Mouse (Mus musculus): ENCODE results near the gene Gm10961. TPM values are rescaled to one million over a fixed set of nuclear protein-coding genes. Genes with fewer than 3 reads are reported as not detected.
A peak's percentile ranks its signal among the peaks of the same experiment; 100 is the strongest.

Gm10961 gene
- polyA plus RNA-seq, 1 experiment from 2014 or later: not detected

GRCm38 (mm10) chr3:107594662-107595263 lies 36.4 kb upstream of the Gm10961 start, which contains the start of gene Alx3:
Gene Alx3 (plus strand): TSS chr3:107595031.
- Histone ChIP-seq H3K4me3 (ENCODE audit: low read depth, low read length) (peak within 1 kb of the TSS; percentile 62), H3K27ac (replicated peaks; ENCODE audit: low read depth, low read length) (peak within 1 kb of the TSS; percentile 78), H3K4me2 (ENCODE audit: low read depth, severe bottlenecking) (peak within 1 kb of the TSS; percentile 85), H3K36me3 (ENCODE audit: control insufficient read depth, insufficient read depth, low read length) (no peaks in the 10 kb centered on the region), H3K4me1 (ENCODE audit: control insufficient read depth, insufficient read depth, low read length) (peaks cover 35% of the 10 kb centered on the region), H3K27me3 (ENCODE audit: control insufficient read depth, insufficient read depth, low read length) (peaks cover 24% of the 10 kb centered on the region), H3K9ac (ENCODE audit: low read length) (peak within 1 kb of the TSS; percentile 78), H3K9me3 (ENCODE audit: control insufficient read depth, low read length) (no peaks in the 10 kb centered on the region)
- DNase-seq (ENCODE audit: low spot score): peak; percentile 56
- under 1% methylated on average over 42 of the region's 46 CpGs for WGBS
- no peak; the same call in 1 of the 2 replicates for ATAC-seq (ENCODE audit: insufficient number of reproducible peaks, low FRiP score, low TSS enrichment, low read depth)

DNA sequence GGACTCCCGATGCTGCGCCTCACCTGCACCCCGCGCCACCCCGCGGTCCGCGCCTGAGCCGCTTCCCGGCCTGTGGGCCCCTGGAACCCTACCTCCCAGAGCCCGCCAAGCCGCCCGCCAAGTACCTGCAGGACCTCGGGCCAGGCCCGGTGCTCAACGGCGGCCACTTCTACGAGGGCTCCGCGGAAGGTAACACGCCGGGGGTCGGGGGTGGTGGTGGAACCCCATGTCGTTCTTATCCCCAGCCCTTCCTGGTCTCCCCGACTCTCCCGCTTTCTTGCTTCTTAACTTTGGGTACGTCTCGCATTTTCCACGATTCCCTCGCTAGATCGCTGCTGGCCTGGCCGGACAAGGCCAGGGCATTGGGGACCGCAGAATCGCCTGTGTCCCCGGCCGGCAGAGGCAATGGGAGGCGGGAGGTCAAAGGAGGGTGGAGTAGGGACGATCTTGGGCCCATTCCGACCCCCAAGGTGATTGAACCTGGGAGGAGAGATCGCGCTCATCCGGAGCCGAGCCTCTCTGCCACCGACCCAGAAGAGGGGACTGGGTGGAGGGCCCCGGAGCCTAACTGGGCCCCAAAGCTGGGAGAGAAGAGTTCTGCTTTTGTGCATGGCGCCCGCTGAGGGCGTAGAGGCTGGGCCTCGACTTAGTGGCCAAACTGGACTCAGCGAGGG lies 35.7 kb upstream of the Gm10961 start:
- WGBS: 0% methylated on average over 50 of the region's 50 CpGs
- H3K4me2 ChIP-seq (ENCODE audit: low read depth, severe bottlenecking): peak overlapping the region; percentile 85
- peak overlapping the region; percentile 78 for H3K27ac ChIP-seq (replicated peaks; ENCODE audit: low read depth, low read length)
- DNase-seq (ENCODE audit: low spot score) (peak; percentile 77), ATAC-seq (ENCODE audit: insufficient number of reproducible peaks, low FRiP score, low TSS enrichment, low read depth) (no peak)
- H3K9ac ChIP-seq (ENCODE audit: low read length): peak overlapping the region; percentile 78
- H3K9me3 ChIP-seq (ENCODE audit: control insufficient read depth, low read length): no peaks in the 10 kb centered on the region
- no peaks in the 10 kb centered on the region for H3K36me3 ChIP-seq (ENCODE audit: control insufficient read depth, insufficient read depth, low read length)
- H3K27me3 ChIP-seq (ENCODE audit: control insufficient read depth, insufficient read depth, low read length): peaks cover 24% of the 10 kb centered on the region
- H3K4me1 ChIP-seq (ENCODE audit: control insufficient read depth, insufficient read depth, low read length): peaks cover 37% of the 10 kb centered on the region
- peak overlapping the region; percentile 62 for H3K4me3 ChIP-seq (ENCODE audit: low read depth, low read length)

DNA sequence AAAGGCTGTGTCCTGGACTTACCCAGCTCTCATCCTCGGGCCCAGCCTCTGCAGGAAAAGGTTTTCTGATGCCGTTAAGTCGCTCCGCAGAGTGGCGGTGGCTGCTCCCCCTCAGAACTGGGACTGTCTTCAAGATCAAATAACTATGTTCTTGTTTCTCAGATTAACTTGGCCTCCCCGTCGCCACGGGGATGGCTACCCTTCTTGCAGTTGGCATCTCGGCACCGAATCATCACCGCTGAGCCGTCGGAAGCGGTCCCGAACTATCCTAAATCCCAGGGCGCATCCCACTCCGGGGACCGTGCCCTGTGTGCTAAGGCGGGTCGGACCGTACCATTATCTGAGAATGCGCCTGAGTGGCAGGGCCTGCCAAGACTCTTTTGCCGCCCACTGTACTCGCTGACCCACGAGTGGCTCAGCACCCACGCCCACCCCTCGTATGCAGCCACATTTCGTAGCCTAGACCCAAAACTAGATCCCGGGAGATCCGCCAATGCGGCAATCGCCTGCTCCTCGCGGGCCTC lies 35.1 kb upstream of the Gm10961 start:
- peak overlapping the region; percentile 62 for H3K4me3 ChIP-seq (ENCODE audit: low read depth, low read length)
- H3K27me3 ChIP-seq (ENCODE audit: control insufficient read depth, insufficient read depth, low read length): peaks cover 25% of the 10 kb centered on the region
- H3K9ac ChIP-seq (ENCODE audit: low read length): peak overlapping the region; percentile 78
- no peaks in the 10 kb centered on the region for H3K36me3 ChIP-seq (ENCODE audit: control insufficient read depth, insufficient read depth, low read length)
- H3K27ac ChIP-seq (replicated peaks; ENCODE audit: low read depth, low read length): peak overlapping the region; percentile 78; the same call in 1 of the 2 replicates
- peaks cover 37% of the 10 kb centered on the region for H3K4me1 ChIP-seq (ENCODE audit: control insufficient read depth, insufficient read depth, low read length)
- peak overlapping the region; percentile 85 for H3K4me2 ChIP-seq (ENCODE audit: low read depth, severe bottlenecking)
- WGBS: under 1% methylated on average over 34 of the region's 34 CpGs
- H3K9me3 ChIP-seq (ENCODE audit: control insufficient read depth, low read length): no peaks in the 10 kb centered on the region
- ATAC-seq (ENCODE audit: insufficient number of reproducible peaks, low FRiP score, low TSS enrichment, low read depth) (no peak), DNase-seq (ENCODE audit: low spot score) (peak; percentile 79)

- Histone ChIP-seq H3K27me3 (ENCODE audit: control insufficient read depth, insufficient read depth, low read length) (peaks cover 27% of the 10 kb centered on the region), H3K4me3 (ENCODE audit: low read depth, low read length) (peak overlapping the region; percentile 62), H3K27ac (replicated peaks; ENCODE audit: low read depth, low read length) (no peak overlapping the region), H3K9me3 (ENCODE audit: control insufficient read depth, low read length) (no peaks in the 10 kb centered on the region), H3K9ac (ENCODE audit: low read length) (peak overlapping the region; percentile 78), H3K4me1 (ENCODE audit: control insufficient read depth, insufficient read depth, low read length) (peaks cover 37% of the 10 kb centered on the region), H3K36me3 (ENCODE audit: control insufficient read depth, insufficient read depth, low read length) (no peaks in the 10 kb centered on the region), H3K4me2 (ENCODE audit: low read depth, severe bottlenecking) (peak overlapping the region; percentile 85)
- 1% methylated on average over 26 of the region's 26 CpGs for WGBS
- DNase-seq (ENCODE audit: low spot score) (no peak), ATAC-seq (ENCODE audit: insufficient number of reproducible peaks, low FRiP score, low TSS enrichment, low read depth) (no peak)
These were observed 34.6 kb upstream of the Gm10961 start for GRCm38 (mm10) chr3:107596559-107596958.

DNA sequence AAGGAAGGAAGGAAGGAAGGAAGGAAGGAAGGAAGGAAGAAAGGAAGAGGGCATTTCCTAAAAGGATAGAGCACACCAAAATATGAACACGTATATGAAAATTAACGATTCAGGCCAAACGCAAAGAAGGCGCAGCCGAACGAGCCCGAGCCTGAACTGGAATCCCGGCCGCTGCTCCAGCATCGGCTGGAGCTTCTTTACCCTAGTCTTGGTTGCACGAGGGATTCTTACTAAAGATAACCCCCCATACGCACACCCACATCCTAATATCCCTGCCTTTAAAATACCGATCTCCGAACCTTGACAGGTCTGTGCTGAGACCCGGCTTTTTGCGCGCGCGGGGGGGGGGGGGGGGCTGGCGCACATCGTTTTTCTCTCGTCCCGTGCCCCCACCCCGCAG lies 34.0 kb upstream of the Gm10961 start:
- peaks cover 37% of the 10 kb centered on the region for H3K4me1 ChIP-seq (ENCODE audit: control insufficient read depth, insufficient read depth, low read length)
- WGBS: under 1% methylated on average over 22 of the region's 24 CpGs

DNA sequence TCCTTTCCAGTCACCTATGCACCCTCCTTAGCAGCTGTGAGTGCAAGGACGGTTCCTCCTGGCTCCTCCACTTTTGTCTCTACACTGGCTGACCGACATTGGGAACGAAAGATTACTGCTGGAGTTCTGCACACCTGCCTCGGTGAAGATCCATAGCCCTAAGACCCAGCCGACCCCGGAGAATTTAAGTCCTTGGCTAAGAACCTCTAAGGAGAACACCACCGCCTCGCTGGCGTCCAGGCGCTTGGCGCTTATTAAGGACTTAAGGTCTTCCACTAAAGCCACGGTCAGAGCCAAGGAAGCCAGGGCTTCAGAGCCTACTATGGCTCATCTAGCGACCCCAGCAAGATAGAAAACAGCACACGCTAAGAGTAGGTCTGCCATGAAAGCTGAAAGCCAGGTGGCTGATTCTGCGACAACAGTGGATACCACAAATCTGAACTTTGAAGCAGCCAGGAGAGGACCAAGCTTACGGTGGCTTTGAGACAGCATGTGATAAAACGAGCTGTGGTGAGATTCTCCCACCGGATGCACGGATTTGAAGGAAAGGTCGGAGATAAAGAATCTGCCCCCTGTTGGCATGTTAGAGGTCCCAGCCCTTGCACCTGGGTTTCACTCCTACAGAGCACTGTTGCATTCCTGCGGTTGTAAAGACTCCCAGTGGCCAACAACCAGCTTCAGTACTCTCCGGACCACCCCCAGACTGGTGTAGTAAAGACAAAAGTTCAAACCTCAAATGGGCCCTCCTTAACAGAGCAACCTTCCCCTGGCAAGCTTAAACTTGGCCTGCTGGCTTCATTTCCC lies 33.3 kb upstream of the Gm10961 start:
- Histone ChIP-seq H3K27ac (replicated peaks; ENCODE audit: low read depth, low read length) (no peak overlapping the region), H3K27me3 (ENCODE audit: control insufficient read depth, insufficient read depth, low read length) (peaks cover 27% of the 10 kb centered on the region), H3K36me3 (ENCODE audit: control insufficient read depth, insufficient read depth, low read length) (no peaks in the 10 kb centered on the region), H3K9me3 (ENCODE audit: control insufficient read depth, low read length) (no peaks in the 10 kb centered on the region), H3K4me2 (ENCODE audit: low read depth, severe bottlenecking) (peak overlapping the region; percentile 85; the same call in 1 of the 2 replicates), H3K4me3 (ENCODE audit: low read depth, low read length) (peak overlapping the region; percentile 62; the same call in 1 of the 2 replicates), H3K4me1 (ENCODE audit: control insufficient read depth, insufficient read depth, low read length) (peaks cover 40% of the 10 kb centered on the region), H3K9ac (ENCODE audit: low read length) (no peak overlapping the region)
- ATAC-seq (ENCODE audit: insufficient number of reproducible peaks, low FRiP score, low TSS enrichment, low read depth) (no peak), DNase-seq (ENCODE audit: low spot score) (peak; percentile 56)
- WGBS: 6% methylated on average over 22 of the region's 22 CpGs

More for the DNA sequence above, 34.0 kb upstream of the Gm10961 start:
- Histone ChIP-seq H3K36me3 (ENCODE audit: control insufficient read depth, insufficient read depth, low read length) (no peaks in the 10 kb centered on the region), H3K9me3 (ENCODE audit: control insufficient read depth, low read length) (no peaks in the 10 kb centered on the region), H3K4me3 (ENCODE audit: low read depth, low read length) (peak overlapping the region; percentile 62; the same call in 1 of the 2 replicates), H3K27me3 (ENCODE audit: control insufficient read depth, insufficient read depth, low read length) (peaks cover 27% of the 10 kb centered on the region), H3K27ac (replicated peaks; ENCODE audit: low read depth, low read length) (no peak overlapping the region), H3K9ac (ENCODE audit: low read length) (no peak overlapping the region), H3K4me2 (ENCODE audit: low read depth, severe bottlenecking) (peak overlapping the region; percentile 85; the same call in 1 of the 2 replicates)
- DNase-seq (ENCODE audit: low spot score) (no peak), ATAC-seq (ENCODE audit: insufficient number of reproducible peaks, low FRiP score, low TSS enrichment, low read depth) (no peak)

DNA sequence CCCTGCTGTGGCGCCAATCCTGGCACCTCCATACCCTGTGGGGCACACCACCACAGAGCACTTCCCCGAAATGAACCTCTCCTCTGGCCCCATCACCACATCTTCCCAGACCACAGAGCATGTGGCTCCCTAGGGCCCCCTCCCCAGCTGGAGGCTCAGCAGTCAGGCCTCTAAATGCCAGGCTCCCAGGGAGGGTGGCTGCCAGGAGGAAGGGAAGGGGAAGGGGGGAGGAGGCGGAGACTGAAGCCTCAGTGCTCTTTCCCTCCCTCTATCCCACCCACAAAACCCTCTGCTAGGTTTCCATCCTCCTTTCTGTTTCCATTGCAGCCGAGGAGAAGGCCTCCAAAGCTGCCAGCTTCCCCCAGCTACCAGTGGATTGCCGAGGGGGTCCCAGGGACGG lies 31.0 kb upstream of the Gm10961 start:
- no peak overlapping the region for H3K4me3 ChIP-seq (ENCODE audit: low read depth, low read length)
- peaks cover 29% of the 10 kb centered on the region for H3K4me1 ChIP-seq (ENCODE audit: control insufficient read depth, insufficient read depth, low read length)
- H3K4me2 ChIP-seq (ENCODE audit: low read depth, severe bottlenecking): no peak overlapping the region

GRCm38 (mm10) chr3:107605304-107605703 lies 25.8 kb upstream of the Gm10961 start:
- H3K27me3 ChIP-seq (ENCODE audit: control insufficient read depth, insufficient read depth, low read length): 0 out of 2 replicates have a peak, but pooled peaks cover 3% of the 10 kb centered on the region
- peak; percentile 77 for DNase-seq (ENCODE audit: low spot score)
- H3K4me2 ChIP-seq (ENCODE audit: low read depth, severe bottlenecking): no peak overlapping the region
- ATAC-seq (ENCODE audit: insufficient number of reproducible peaks, low FRiP score, low TSS enrichment, low read depth): peak; percentile 42; the same call in 1 of the 2 replicates
- no peak overlapping the region for H3K4me3 ChIP-seq (ENCODE audit: low read depth, low read length)
- H3K9ac ChIP-seq (ENCODE audit: low read length): no peak overlapping the region
- no peak overlapping the region for H3K27ac ChIP-seq (replicated peaks; ENCODE audit: low read depth, low read length)
- 7% methylated on average over 4 of the region's 4 CpGs for WGBS
- H3K4me1 ChIP-seq (ENCODE audit: control insufficient read depth, insufficient read depth, low read length): 0 out of 2 replicates have a peak, but pooled peaks cover 3% of the 10 kb centered on the region
- H3K9me3 ChIP-seq (ENCODE audit: control insufficient read depth, low read length): no peaks in the 10 kb centered on the region
- no peaks in the 10 kb centered on the region for H3K36me3 ChIP-seq (ENCODE audit: control insufficient read depth, insufficient read depth, low read length)

More for the DNA sequence above, 31.0 kb upstream of the Gm10961 start:
- Histone ChIP-seq H3K9me3 (ENCODE audit: control insufficient read depth, low read length) (no peaks in the 10 kb centered on the region), H3K27me3 (ENCODE audit: control insufficient read depth, insufficient read depth, low read length) (peaks cover 23% of the 10 kb centered on the region), H3K9ac (ENCODE audit: low read length) (no peak overlapping the region), H3K27ac (replicated peaks; ENCODE audit: low read depth, low read length) (no peak overlapping the region), H3K36me3 (ENCODE audit: control insufficient read depth, insufficient read depth, low read length) (no peaks in the 10 kb centered on the region)
- DNase-seq (ENCODE audit: low spot score) (no peak), ATAC-seq (ENCODE audit: insufficient number of reproducible peaks, low FRiP score, low TSS enrichment, low read depth) (no peak)
- WGBS: 52% methylated on average over 6 of the region's 6 CpGs
